Mouse (Mus musculus) testis, adult 2 months (tissue): ENCODE measurements around the gene Tnip2.

Experiments
- CTCF ChIP-seq: fragments of 200-500 bp; IDR thresholded peaks from 2 replicates; pipeline ENCODE4 v1.5.1; 2012; ENCODE audit warnings: low read depth, mild to moderate bottlenecking, inconsistent platforms, low read length, moderate library complexity; ENCODE audit not compliant: control insufficient read depth, insufficient read depth, insufficient replicate concordance
- POLR2A ChIP-seq: fragments of 200-500 bp; IDR thresholded peaks from 2 replicates; pipeline ENCODE4 v1.6.1; 2012; ENCODE audit warnings: low read depth, mild to moderate bottlenecking, inconsistent platforms, low read length, moderate library complexity; ENCODE audit not compliant: control insufficient read depth

- TF ChIP-seq CTCF = no peak
- no peak for TF ChIP-seq POLR2A
Measured at GRCm38 (mm10) chr5:34520458-34521209, 6.8 kb upstream of the Tnip2 start.
